9 mouse cellular contexts compared by ENCODE assay signal in genomic region chr11:88471981-88472647, GRCm38 (mm10).
DNase-seq lines count a peak whose midpoint lies in the region; ATAC-seq lines count a peak whose summit lies in the region.
"Had no signal": no experiment of that assay in that cellular context is flagged by ENCODE, and none has a peak within 500 bp of the region (broad histone marks: within the 10 kb centered on the region; RNA-seq: fewer than 3 reads in every experiment).

No protein-coding gene starts in this region.

- no peak overlapping the region for H3K4me2 ChIP-seq in heart, embryonic 15.5 days
- no peak overlapping the region for H3K4me2 ChIP-seq in embryonic facial prominence, embryonic 11.5 days (ENCODE audit: low read depth, low read length)
- H3K4me2 ChIP-seq: embryonic facial prominence, embryonic 15.5 days had no signal

- DNase-seq in heart, adult 9 months (ENCODE audit: low spot score in 2 of 2), result no peak
- peak; percentile 41 for DNase-seq in embryonic facial prominence, embryonic 11.5 days (ENCODE audit: low spot score)
- DNase-seq in kidney, adult 11 months, result peak; percentile 25
- peak; percentile 78 for DNase-seq in midbrain, embryonic 10.5 days (ENCODE audit: low spot score)
- DNase-seq in gastrocnemius, postnatal 25 days, result no peak
- no peak for DNase-seq in thymus, postnatal 25 days
- DNase-seq in cerebellum, adult 9-10 months, result no peak

- H3K9me3 ChIP-seq in heart, embryonic 15.5 days (replicated peaks), result no peaks in the 10 kb centered on the region
- H3K9me3 ChIP-seq in embryonic facial prominence, embryonic 11.5 days (replicated peaks; ENCODE audit: control insufficient read depth, low read length), result no peaks in the 10 kb centered on the region
- H3K9me3 ChIP-seq in midbrain, embryonic 10.5 days (replicated peaks), result no peaks in the 10 kb centered on the region
- H3K9me3 ChIP-seq: embryonic facial prominence, embryonic 15.5 days had no signal

- 55% methylated on average over 12 of the region's 12 CpGs for WGBS in heart, embryonic 15.5 days
- WGBS in embryonic facial prominence, embryonic 11.5 days, result 32% methylated on average over 12 of the region's 12 CpGs
- WGBS in midbrain, embryonic 10.5 days, result 28% methylated on average over 12 of the region's 12 CpGs

- no peaks in the 10 kb centered on the region for H3K27me3 ChIP-seq in heart, embryonic 15.5 days
- no peaks in the 10 kb centered on the region for H3K27me3 ChIP-seq in embryonic facial prominence, embryonic 11.5 days (ENCODE audit: control insufficient read depth, insufficient read depth, low read length)
- H3K27me3 ChIP-seq in midbrain, embryonic 10.5 days (ENCODE audit: low read depth, poor library complexity, severe bottlenecking), result no peaks in the 10 kb centered on the region
- H3K27me3 ChIP-seq: embryonic facial prominence, embryonic 15.5 days had no signal

- no peak for ATAC-seq in heart, embryonic 15.5 days (replicated peaks; ENCODE audit: insufficient number of reproducible peaks, insufficient read depth, low FRiP score, low read depth)
- peak; percentile 70 for ATAC-seq in embryonic facial prominence, embryonic 11.5 days (replicated peaks; ENCODE audit: insufficient number of reproducible peaks, low FRiP score, low TSS enrichment, low read depth)

- H3K4me3 ChIP-seq in heart, embryonic 15.5 days, result no peak overlapping the region
- H3K4me3 ChIP-seq in embryonic facial prominence, embryonic 11.5 days (ENCODE audit: low read depth, low read length), result no peak overlapping the region
- H3K4me3 ChIP-seq in midbrain, embryonic 10.5 days, result no peak overlapping the region
- H3K4me3 ChIP-seq: embryonic facial prominence, embryonic 15.5 days had no signal

- 0 out of 2 replicates have a peak overlapping the region, but pooled peaks have one; percentile 7 for H3K9ac ChIP-seq in heart, embryonic 15.5 days
- H3K9ac ChIP-seq in embryonic facial prominence, embryonic 11.5 days (replicated peaks; ENCODE audit: low read length), result no peak overlapping the region
- H3K9ac ChIP-seq: embryonic facial prominence, embryonic 15.5 days had no signal

- peak overlapping the region; percentile 74 for H3K27ac ChIP-seq in heart, embryonic 15.5 days
- no peak overlapping the region for H3K27ac ChIP-seq in embryonic facial prominence, embryonic 11.5 days (replicated peaks; ENCODE audit: low read depth, low read length)
- peak overlapping the region; percentile 83 for H3K27ac ChIP-seq in midbrain, embryonic 10.5 days (replicated peaks)
- H3K27ac ChIP-seq: embryonic facial prominence, embryonic 15.5 days had no signal

- H3K36me3 ChIP-seq in heart, embryonic 15.5 days, result no peaks in the 10 kb centered on the region
- no peaks in the 10 kb centered on the region for H3K36me3 ChIP-seq in embryonic facial prominence, embryonic 11.5 days (replicated peaks; ENCODE audit: control insufficient read depth, insufficient read depth, low read depth, low read length)
- H3K36me3 ChIP-seq in midbrain, embryonic 10.5 days, result peaks cover 51% of the 10 kb centered on the region
- H3K36me3 ChIP-seq: embryonic facial prominence, embryonic 15.5 days had no signal

- peaks cover 76% of the 10 kb centered on the region for H3K4me1 ChIP-seq in heart, embryonic 15.5 days (replicated peaks)
- H3K4me1 ChIP-seq in embryonic facial prominence, embryonic 11.5 days (ENCODE audit: control insufficient read depth, insufficient read depth, low read length), result peaks cover 2% of the 10 kb centered on the region
- H3K4me1 ChIP-seq in midbrain, embryonic 10.5 days, result peaks cover 90% of the 10 kb centered on the region

Comparison
In these comparisons a context has a peak if more than half of its experiments do, and no peak if none do; other contexts are left out.
1. DNase-seq: peak in embryonic facial prominence, embryonic 11.5 days (single experiment), kidney, adult 11 months (single experiment) and midbrain, embryonic 10.5 days (single experiment); none in heart, adult 9 months (0 of 2), gastrocnemius, postnatal 25 days (single experiment), thymus, postnatal 25 days (single experiment) and cerebellum, adult 9-10 months (single experiment).